Mouse (Mus musculus) CH12.LX (cell line): ENCODE data around the gene Dgkh. TPM values are rescaled to one million over a fixed set of nuclear protein-coding genes. Genes with fewer than 3 reads are reported as not detected.

Source experiments
- DNase-seq: peaks from one replicate; pipeline ENCODE4 v3.0.0-alpha.2; 2013; ENCODE audit errors: extremely low read depth
- H3K27ac ChIP-seq: 2 replicates; pipeline ENCODE4 v1.5.1; 2012; ENCODE audit warnings: low read depth, mild to moderate bottlenecking, control low read depth, moderate library complexity; ENCODE audit not compliant: insufficient read depth
- H3K27me3 ChIP-seq: replicated peaks from 2 replicates; pipeline ENCODE3; 2012; ENCODE audit warnings: inconsistent platforms
- H3K36me3 ChIP-seq, 2 experiments: replicated peaks in 1 of 2; 2 replicates each; pipeline versions ENCODE3 to v1.6.1; 2012; ENCODE audit warnings: inconsistent platforms in 1 of 2, low read length in 1 of 2, mild to moderate bottlenecking in 1 of 2, mixed read lengths in 1 of 2, moderate library complexity in 1 of 2; ENCODE audit not compliant: control insufficient read depth in 1 of 2, insufficient read depth in 1 of 2
- H3K4me1 ChIP-seq, 2 experiments: 2 replicates each; pipeline ENCODE4 v1.6.1; 2012; ENCODE audit warnings: inconsistent platforms in 1 of 2, moderate library complexity in 1 of 2; ENCODE audit not compliant: insufficient read depth in 2 of 2, control insufficient read depth in 1 of 2
- H3K4me2 ChIP-seq: 2 replicates; pipeline ENCODE4 v1.6.1; 2012; ENCODE audit warnings: low read depth, mild to moderate bottlenecking, control low read depth; ENCODE audit not compliant: poor library complexity, insufficient read depth, severe bottlenecking
- H3K4me3 ChIP-seq, 3 experiments: fragments of 150-350 bp in 1 of 3; sonication (generic) in 1 of 3; replicated peaks in 1 of 3; 2 replicates each; pipeline versions ENCODE3 to v1.5.1; 2011 to 2012; ENCODE audit warnings: low read depth in 2 of 3, low read length in 2 of 3, mild to moderate bottlenecking in 2 of 3, moderate library complexity in 2 of 3, control low read depth in 1 of 3, improper control_type of control experiment in 1 of 3, inconsistent platforms in 1 of 3, mixed read lengths in 1 of 3; ENCODE audit not compliant: poor library complexity in 1 of 3
- H3K79me2 ChIP-seq: replicated peaks from 2 replicates; pipeline ENCODE4 v1.6.1; 2012; ENCODE audit warnings: mild to moderate bottlenecking, moderate library complexity; ENCODE audit not compliant: control insufficient read depth, poor library complexity, insufficient read depth, severe bottlenecking; ENCODE audit errors: extremely low read depth
- H3K9ac ChIP-seq: 2 replicates; pipeline ENCODE4 v1.6.1; 2012; ENCODE audit warnings: low read depth, mild to moderate bottlenecking, control low read depth, moderate library complexity; ENCODE audit not compliant: insufficient read depth
- H3K9me3 ChIP-seq: replicated peaks from 2 replicates; pipeline ENCODE3; 2012; ENCODE audit warnings: low read length, inconsistent platforms, mixed read lengths
- CHD1 ChIP-seq: IDR thresholded peaks from 2 replicates; pipeline ENCODE4 v1.6.1; 2012; ENCODE audit warnings: low read depth, low read length, improper control_type of control experiment, inconsistent platforms
- CHD2 ChIP-seq: IDR thresholded peaks from 2 replicates; pipeline ENCODE4 v1.6.1; 2011; ENCODE audit warnings: low read length, improper control_type of control experiment
- CTCF ChIP-seq, 2 experiments: IDR thresholded peaks in 1 of 2; conservative IDR thresholded peaks in 1 of 2; 2 replicates each; pipeline ENCODE4 v1.5.1; 2011 to 2012; ENCODE audit warnings: low read depth in 2 of 2, low read length in 2 of 2, improper control_type of control experiment in 1 of 2, inconsistent platforms in 1 of 2, mild to moderate bottlenecking in 1 of 2, moderate library complexity in 1 of 2
- ELF1 ChIP-seq: IDR thresholded peaks from 2 replicates; pipeline ENCODE4 v1.6.1; 2014; ENCODE audit warnings: low read depth, mild to moderate bottlenecking, inconsistent platforms, low read length, improper control_type of control experiment
- GABPA ChIP-seq: IDR thresholded peaks from 2 replicates; pipeline ENCODE4 v1.6.1; 2012; ENCODE audit warnings: low read depth, low read length, improper control_type of control experiment, inconsistent platforms; ENCODE audit not compliant: insufficient replicate concordance
- HCFC1 ChIP-seq: IDR thresholded peaks from 2 replicates; pipeline ENCODE4 v1.6.1; 2012; ENCODE audit warnings: low read depth, mild to moderate bottlenecking, inconsistent platforms, low read length, improper control_type of control experiment
- IRF4 ChIP-seq: IDR thresholded peaks from 2 replicates; pipeline ENCODE4 v1.6.1; 2014; ENCODE audit warnings: low read depth, mild to moderate bottlenecking, inconsistent platforms, low read length, improper control_type of control experiment
- JUN ChIP-seq: IDR thresholded peaks from 2 replicates; pipeline ENCODE4 v1.6.1; 2011; ENCODE audit warnings: low read depth, mild to moderate bottlenecking, low read length, improper control_type of control experiment, moderate library complexity; ENCODE audit not compliant: insufficient read depth
- KAT2A ChIP-seq: IDR thresholded peaks from 2 replicates; pipeline ENCODE4 v1.6.1; 2012; ENCODE audit warnings: low read length, improper control_type of control experiment, inconsistent platforms; ENCODE audit not compliant: insufficient replicate concordance
- MAZ ChIP-seq: IDR thresholded peaks from 2 replicates; pipeline ENCODE4 v1.6.1; 2012; ENCODE audit warnings: low read depth, mild to moderate bottlenecking, inconsistent platforms, low read length, improper control_type of control experiment, moderate library complexity
- NRF1 ChIP-seq: IDR thresholded peaks from 2 replicates; pipeline ENCODE4 v1.6.1; 2014; ENCODE audit warnings: low read depth, mild to moderate bottlenecking, inconsistent platforms, low read length, improper control_type of control experiment, moderate library complexity
- PAX5 ChIP-seq: IDR thresholded peaks from 2 replicates; pipeline ENCODE4 v1.6.1; 2012; ENCODE audit warnings: low read length, inconsistent platforms, mixed read lengths
- POLR2A ChIP-seq: IDR thresholded peaks from 2 replicates; pipeline ENCODE4 v1.6.1; 2011; ENCODE audit warnings: low read depth, mild to moderate bottlenecking, improper control_type of control experiment, low read length
- POLR2AphosphoS2 ChIP-seq: IDR thresholded peaks from 2 replicates; pipeline ENCODE4 v1.6.1; 2011; ENCODE audit warnings: low read depth, low read length, improper control_type of control experiment
- SMC3 ChIP-seq: IDR thresholded peaks from 2 replicates; pipeline ENCODE4 v1.6.1; 2011; ENCODE audit warnings: low read depth, low read length, improper control_type of control experiment
- UBTF ChIP-seq: IDR thresholded peaks from 2 replicates; pipeline ENCODE4 v1.6.1; 2012; ENCODE audit warnings: low read depth, mild to moderate bottlenecking, inconsistent platforms, low read length, improper control_type of control experiment, moderate library complexity
- USF2 ChIP-seq: conservative IDR thresholded peaks from 2 replicates; pipeline ENCODE4 v1.6.1; 2011; ENCODE audit warnings: low read depth, low read length, improper control_type of control experiment
- ZNF384 ChIP-seq: IDR thresholded peaks from 2 replicates; pipeline ENCODE4 v1.6.1; 2012; ENCODE audit warnings: low read depth, low read length, improper control_type of control experiment, inconsistent platforms
- dilution Hi-C: fragments of 300-500 bp; cut with MboI; formaldehyde crosslinking; loops from 2 replicates; pipeline ENCODE4 v1.14.3; 2020; ENCODE audit warnings: low sequenced_read_pairs; ENCODE audit not compliant: extremely low pct_unique_long_range_greater_than_20kb, extremely low pct_ligation_motif_present
- in situ Hi-C: fragments of 300-500 bp; cut with MboI; formaldehyde crosslinking; loops from 3 replicates; pipeline ENCODE4 v1.14.3; 2019; ENCODE audit warnings: low sequenced_read_pairs, low pct_ligation_motif_present, low pct_unique_long_range_greater_than_20kb, mixed read lengths
- polyA plus RNA-seq: library from polyadenylated mRNA; unstranded; fragments of >175 nt; gene quantifications from 2 replicates; pipeline ENCODE4 v1.2.1, GENCODE M21; 2012; ENCODE audit warnings: low read depth; ENCODE audit not compliant: insufficient read length
- total RNA-seq, 2 experiments: library from RNA; depleted of rRNA; stranded (reverse); fragments of 300-350 nt in 1 of 2; fragments of >200 nt in 1 of 2; gene quantifications; 2 replicates each; pipeline ENCODE4 v1.2.3; 2012 to 2014

The Dgkh gene
- total and polyA plus RNA-seq, 3 experiments, result 0.83 to 3.3 (median 2.4) TPM

DNA sequence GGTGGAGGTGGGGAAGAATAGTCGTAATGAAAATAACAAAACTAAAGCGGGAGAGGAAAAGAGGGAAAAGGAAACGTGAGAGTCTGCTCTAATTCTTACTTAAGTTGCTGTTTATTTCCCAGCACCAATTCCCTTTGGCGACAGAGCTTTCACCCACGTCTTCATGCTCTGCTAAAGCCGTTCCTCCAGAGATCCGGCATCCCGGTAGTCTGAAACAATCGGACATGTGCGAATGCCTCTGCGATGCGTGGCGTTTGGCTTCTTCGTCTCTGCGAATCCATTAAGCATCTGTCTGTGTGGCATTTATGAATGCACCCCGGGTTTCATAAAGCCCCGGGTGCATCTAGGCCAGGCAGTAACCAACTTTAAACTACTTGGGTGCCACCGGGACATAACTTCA is 44.6 kb upstream of the Dgkh start:
- Histone ChIP-seq H3K27ac (no peak overlapping the region), H3K36me3 (no peaks in the 10 kb centered on the region), H3K9me3 (no peaks in the 10 kb centered on the region), H3K9ac (no peak overlapping the region), H3K27me3 (no peaks in the 10 kb centered on the region), H3K4me3 (no peak overlapping the region), H3K79me2 (no peaks in the 10 kb centered on the region), H3K4me2 (no peak overlapping the region), H3K4me1 (peaks cover 0 to 9% of the 10 kb centered on the region in 2 experiments; a peak in 2 of 4 replicates)
- DNase-seq, result no peak
- dilution Hi-C loops, result no loop called here
- TF ChIP-seq POLR2AphosphoS2, result no peak
- TF ChIP-seq GABPA, result no peak
- no peak for TF ChIP-seq ZNF384
- TF ChIP-seq POLR2A, result no peak
- TF ChIP-seq SMC3, result no peak
- no peak for TF ChIP-seq IRF4
- TF ChIP-seq USF2, result no peak
- no peak for TF ChIP-seq HCFC1
- TF ChIP-seq CTCF (conservative IDR thresholded peaks at IDR 0.05 in 1 of 2, IDR thresholded peaks at IDR 0.05 in 1 of 2; ENCODE audit: low read depth in 2 of 2, low read length in 2 of 2), result no peak
- TF ChIP-seq JUN, result no peak
- in situ Hi-C loops, result no loop called here

DNA sequence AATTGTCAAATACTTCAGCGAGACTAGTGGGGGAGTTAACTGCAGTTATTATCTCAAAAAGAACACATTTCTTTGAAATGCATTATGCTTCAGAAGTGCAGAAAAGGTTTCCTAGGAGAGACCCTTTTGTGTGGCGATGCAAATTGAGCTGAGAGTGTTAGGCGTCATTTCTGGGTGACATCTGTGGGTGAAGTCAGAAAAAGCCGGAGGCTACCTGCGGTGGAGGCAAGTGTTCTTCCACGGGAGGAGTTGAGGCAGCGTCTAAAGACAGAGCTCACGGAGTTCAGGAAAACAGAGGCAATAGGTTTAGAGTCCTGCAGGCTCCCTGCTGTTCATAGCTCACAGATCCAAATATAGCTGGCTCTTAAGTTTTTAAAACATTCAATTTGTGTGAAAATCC is 44.1 kb upstream of the Dgkh start:
- no peaks in the 10 kb centered on the region for H3K36me3 ChIP-seq
- no peak overlapping the region for H3K9ac ChIP-seq
- in situ Hi-C loops, result no loop called here
- H3K27ac ChIP-seq, result no peak overlapping the region
- peaks cover 0 to 9% of the 10 kb centered on the region in 2 experiments; a peak in 2 of 4 replicates for H3K4me1 ChIP-seq
- H3K27me3 ChIP-seq, result no peaks in the 10 kb centered on the region
- no peak for TF ChIP-seq MAZ
- no peak for TF ChIP-seq ZNF384
- TF ChIP-seq HCFC1, result no peak
- no peak for TF ChIP-seq SMC3
- no peak for TF ChIP-seq UBTF
- TF ChIP-seq NRF1, result no peak
- TF ChIP-seq KAT2A, result no peak
- no peak for TF ChIP-seq POLR2AphosphoS2
- no peak for TF ChIP-seq GABPA
- no peak for TF ChIP-seq CTCF (conservative IDR thresholded peaks at IDR 0.05 in 1 of 2, IDR thresholded peaks at IDR 0.05 in 1 of 2; ENCODE audit: low read depth in 2 of 2, low read length in 2 of 2)
- TF ChIP-seq PAX5, result no peak
- no peak for TF ChIP-seq JUN
- TF ChIP-seq CHD2, result no peak
- no peak for TF ChIP-seq CHD1
- no peak for TF ChIP-seq ELF1
- TF ChIP-seq, all 38 proteins: peak for 0
- Histone ChIP-seq H3K79me2 (no peaks in the 10 kb centered on the region), H3K4me2 (no peak overlapping the region), H3K4me3 (no peak overlapping the region), H3K9me3 (no peaks in the 10 kb centered on the region)
- DNase-seq, result no peak
- dilution Hi-C loops, result no loop called here
